Comparison of ENCODE assay signal across 9 mouse cellular contexts in the genomic region with DNA sequence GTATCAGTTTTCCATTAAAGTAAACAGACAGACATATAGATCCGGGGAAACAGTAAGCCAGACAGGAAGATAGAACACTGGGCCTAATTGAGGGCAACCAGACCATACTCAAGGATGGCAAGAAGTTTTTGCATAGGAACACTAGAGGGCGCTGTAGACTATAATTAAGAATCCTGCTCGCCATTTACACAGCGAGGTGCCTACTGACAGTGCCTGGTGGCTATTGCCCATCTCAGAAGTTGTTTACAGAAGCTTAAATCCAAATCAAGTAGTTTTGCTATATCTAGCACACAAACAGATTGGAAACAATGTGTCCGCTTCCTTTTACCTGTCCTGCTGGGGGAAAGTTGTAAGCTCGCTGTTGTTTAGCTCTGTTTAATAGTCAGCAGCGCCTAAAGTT. TPM values are rescaled to one million over a fixed set of nuclear protein-coding genes. Genes with fewer than 3 reads are reported as not detected.
DNase-seq lines count a peak whose midpoint lies in the region; ATAC-seq and TF ChIP-seq lines count a peak whose summit lies in the region.
"Had no signal": no experiment of that assay in that cellular context is flagged by ENCODE, and none has a peak within 500 bp of the region (broad histone marks: within the 10 kb centered on the region; RNA-seq: fewer than 3 reads in every experiment).

No protein-coding gene starts in this region.

- no peaks in the 10 kb centered on the region for H3K79me2 ChIP-seq in CH12.LX (replicated peaks; ENCODE audit: control insufficient read depth, extremely low read depth, insufficient read depth, poor library complexity, severe bottlenecking)

- TF ChIP-seq CTCF in CH12.LX (conservative IDR thresholded peaks at IDR 0.05 in 1 of 2, IDR thresholded peaks at IDR 0.05 in 1 of 2; ENCODE audit: low read depth in 2 of 2, low read length in 2 of 2) = peak; percentile 58 to 76
- TF ChIP-seq CTCF in kidney, postnatal 0 days (IDR thresholded peaks at IDR 0.05; ENCODE audit: low read depth) = peak; percentile 85

- 35% methylated on average over 7 of the region's 7 CpGs for WGBS in heart, embryonic 10.5 days
- WGBS in forebrain, embryonic 13.5 days = 27% methylated on average over 7 of the region's 7 CpGs
- 37% methylated on average over 7 of the region's 7 CpGs for WGBS in kidney, postnatal 0 days

- H3K4me3 ChIP-seq in heart, embryonic 10.5 days = no peak overlapping the region
- no peak overlapping the region for H3K4me3 ChIP-seq in CH12.LX (replicated peaks in 1 of 3; ENCODE audit: low read depth in 2 of 3, low read length in 2 of 3, poor library complexity in 1 of 3)
- no peak overlapping the region for H3K4me3 ChIP-seq in forebrain, embryonic 13.5 days
- no peak overlapping the region for H3K4me3 ChIP-seq in kidney, postnatal 0 days (replicated peaks; ENCODE audit: low read depth, low read length)

- TF ChIP-seq RAD21 in CH12.LX (IDR thresholded peaks at IDR 0.05; ENCODE audit: low read depth, low read length) = peak; percentile 63

- no peaks in the 10 kb centered on the region for H3K36me3 ChIP-seq in heart, embryonic 10.5 days
- H3K36me3 ChIP-seq in CH12.LX (replicated peaks in 1 of 2; ENCODE audit: control insufficient read depth in 1 of 2, insufficient read depth in 1 of 2, low read length in 1 of 2) = no peaks in the 10 kb centered on the region
- H3K36me3 ChIP-seq in forebrain, embryonic 13.5 days (ENCODE audit: poor library complexity, severe bottlenecking) = no peaks in the 10 kb centered on the region
- no peaks in the 10 kb centered on the region for H3K36me3 ChIP-seq in kidney, postnatal 0 days (ENCODE audit: insufficient read depth, low read length)

- peak; percentile 57; the same call in 1 of the 2 replicates for ATAC-seq in forebrain, embryonic 13.5 days
- no peak for ATAC-seq in kidney, postnatal 0 days (replicated peaks; ENCODE audit: low FRiP score, low read depth)
- peak; percentile 80 for ATAC-seq in megakaryocyte, adult 5-6 weeks (ENCODE audit: poor library complexity, severe bottlenecking)

- H3K27ac ChIP-seq in heart, embryonic 10.5 days = no peak overlapping the region
- no peak overlapping the region for H3K27ac ChIP-seq in CH12.LX (ENCODE audit: insufficient read depth, low read depth)
- no peak overlapping the region for H3K27ac ChIP-seq in forebrain, embryonic 13.5 days
- H3K27ac ChIP-seq in kidney, postnatal 0 days = no peak overlapping the region
- H3K27ac ChIP-seq: macrophage had no signal

- H3K9ac ChIP-seq in CH12.LX (ENCODE audit: insufficient read depth, low read depth) = no peak overlapping the region
- no peak overlapping the region for H3K9ac ChIP-seq in forebrain, embryonic 13.5 days
- no peak overlapping the region for H3K9ac ChIP-seq in kidney, postnatal 0 days (ENCODE audit: low read depth, low read length)

- dilution Hi-C loops in CH12.LX (cut with MboI; ENCODE audit: extremely low pct_ligation_motif_present, extremely low pct_unique_long_range_greater_than_20kb, low sequenced_read_pairs) = no loop called here

- no peaks in the 10 kb centered on the region for H3K27me3 ChIP-seq in heart, embryonic 10.5 days (ENCODE audit: insufficient read depth, poor library complexity, severe bottlenecking)
- no peaks in the 10 kb centered on the region for H3K27me3 ChIP-seq in CH12.LX (replicated peaks)
- H3K27me3 ChIP-seq in forebrain, embryonic 13.5 days = no peaks in the 10 kb centered on the region
- H3K27me3 ChIP-seq in kidney, postnatal 0 days (ENCODE audit: insufficient read depth, low read length) = no peaks in the 10 kb centered on the region

- in situ Hi-C loops in CH12.LX (cut with MboI; ENCODE audit: low pct_ligation_motif_present, low pct_unique_long_range_greater_than_20kb, low sequenced_read_pairs) = no loop called here

- no peak for TF ChIP-seq EP300 in CH12.LX (IDR thresholded peaks at IDR 0.05; ENCODE audit: low read length)

- H3K4me2 ChIP-seq in CH12.LX (ENCODE audit: insufficient read depth, low read depth, poor library complexity, severe bottlenecking) = no peak overlapping the region
- no peak overlapping the region for H3K4me2 ChIP-seq in forebrain, embryonic 13.5 days
- no peak overlapping the region for H3K4me2 ChIP-seq in kidney, postnatal 0 days (ENCODE audit: low read length)

- H3K4me1 ChIP-seq in heart, embryonic 10.5 days = peaks cover 22% of the 10 kb centered on the region
- H3K4me1 ChIP-seq in CH12.LX (ENCODE audit: control insufficient read depth in 1 of 2, insufficient read depth in 2 of 2) = peaks cover 0 to 7% of the 10 kb centered on the region in 2 experiments; a peak in 1 of 4 replicates
- H3K4me1 ChIP-seq in forebrain, embryonic 13.5 days = peaks cover 10% of the 10 kb centered on the region
- no peaks in the 10 kb centered on the region for H3K4me1 ChIP-seq in kidney, postnatal 0 days (replicated peaks; ENCODE audit: insufficient read depth, low read length)

- no peaks in the 10 kb centered on the region for H3K9me3 ChIP-seq in heart, embryonic 10.5 days
- no peaks in the 10 kb centered on the region for H3K9me3 ChIP-seq in CH12.LX (replicated peaks; ENCODE audit: low read length)
- no peaks in the 10 kb centered on the region for H3K9me3 ChIP-seq in forebrain, embryonic 13.5 days (replicated peaks)
- H3K9me3 ChIP-seq in kidney, postnatal 0 days (replicated peaks; ENCODE audit: low read length) = no peaks in the 10 kb centered on the region

- no peak for TF ChIP-seq POLR2A in CH12.LX (IDR thresholded peaks at IDR 0.05; ENCODE audit: low read depth, low read length)

- DNase-seq in heart, adult 18-20 months = peak; percentile 58 to 68
- DNase-seq in heart, embryonic 10.5 days (ENCODE audit: low spot score) = no peak
- peak; percentile 71 for DNase-seq in CH12.LX (ENCODE audit: extremely low read depth)
- peak; percentile 42 for DNase-seq in cerebellum, adult 11 months
- DNase-seq in kidney, postnatal 0 days (ENCODE audit: low spot score) = peak; percentile 94
- DNase-seq in yolk sac, embryonic 10.5 days (ENCODE audit: low spot score) = peak; percentile 54

TF ChIP-seq in CH12.LX, 34 proteins besides CTCF, POLR2A, EP300 and RAD21:
- TF ChIP-seq IRF4 (IDR thresholded peaks at IDR 0.05; ENCODE audit: low read depth, low read length) = no peak
- TF ChIP-seq HCFC1 (IDR thresholded peaks at IDR 0.05; ENCODE audit: low read depth, low read length) = no peak
- no peak for TF ChIP-seq RCOR1 (conservative IDR thresholded peaks at IDR 0.05; ENCODE audit: low read depth, low read length)
- TF ChIP-seq BHLHE40 (IDR thresholded peaks at IDR 0.05; ENCODE audit: low read depth, low read length) = no peak
- TF ChIP-seq SMC3 (IDR thresholded peaks at IDR 0.05; ENCODE audit: low read depth, low read length) = peak; percentile 45

RNA-seq across cellular contexts. Expression of a gene that starts 29.9 kb away (rescaled TPM):
- 10 to 100 TPM; 35.6 to 44.5 TPM for total RNA-seq in heart, adult 18-20 months (2021)
- 0.98 and 1.6 TPM in 2 replicates for polyA plus RNA-seq in heart, embryonic 10.5 days (2016; fragmentation: Nextera tagmentation; extraction: Ambion mirVana)
- total RNA-seq in CH12.LX (2012; rRNA removed) (not detected in 2 replicates), CH12.LX (2014; rRNA removed) (not detected in 2 replicates)
- not detected in 2 replicates for polyA plus RNA-seq in CH12.LX (2012; ENCODE audit: insufficient read length, low read depth)
- 0.19 and 0.33 TPM in 2 replicates for polyA plus RNA-seq in forebrain, embryonic 13.5 days (2015; fragmentation: Nextera tagmentation; extraction: Ambion mirVana)
- 1.1 and 1.6 TPM in 2 replicates for polyA plus RNA-seq in kidney, postnatal 0 days (2015; fragmentation: Nextera tagmentation; extraction: Ambion mirVana)
- total RNA-seq in megakaryocyte, adult 5-6 weeks (2015) = 25.5 and 25.9 TPM in 2 replicates
- total RNA-seq in megakaryocyte, adult 5-6 weeks (2017) = 25.6 and 28.7 TPM in 2 replicates

RNA-seq across cellular contexts. Expression of a gene that starts 46.4 kb away (rescaled TPM):
- 10 to 100 TPM; 32.6 to 37.9 TPM for total RNA-seq in heart, adult 18-20 months (2021)
- polyA plus RNA-seq in heart, embryonic 10.5 days (2016; fragmentation: Nextera tagmentation; extraction: Ambion mirVana) = 167 and 249 TPM in 2 replicates
- total RNA-seq in CH12.LX (2012; rRNA removed) (28.8 and 34.1 TPM in 2 replicates), CH12.LX (2014; rRNA removed) (196 and 230 TPM in 2 replicates)
- 228 and 232 TPM in 2 replicates for polyA plus RNA-seq in CH12.LX (2012; ENCODE audit: insufficient read length, low read depth)
- 336 and 341 TPM in 2 replicates for polyA plus RNA-seq in forebrain, embryonic 13.5 days (2015; fragmentation: Nextera tagmentation; extraction: Ambion mirVana)
- polyA plus RNA-seq in kidney, postnatal 0 days (2015; fragmentation: Nextera tagmentation; extraction: Ambion mirVana) = 185 and 187 TPM in 2 replicates
- total RNA-seq in megakaryocyte, adult 5-6 weeks (2015) = 584 and 589 TPM in 2 replicates
- total RNA-seq in megakaryocyte, adult 5-6 weeks (2017) = 678 and 828 TPM in 2 replicates
